Mouse (Mus musculus) left cerebral cortex, adult 2 months (tissue): ENCODE data around the gene Daam1. TPM values are rescaled to one million over a fixed set of nuclear protein-coding genes. Genes with fewer than 3 reads are reported as not detected.

Experiments
- DNase-seq, 2 experiments: peaks; one replicate each; pipeline ENCODE4 v3.0.0; 2021 to 2022; ENCODE audit warnings: low spot score in 2 of 2, mixed read lengths in 1 of 2; ENCODE audit errors: extremely low spot score in 1 of 2
- H3K27ac ChIP-seq: fragments of 200-600 bp; 2 replicates; pipeline ENCODE4 v1.8.1; 2022
- H3K4me3 ChIP-seq: fragments of 200-600 bp; 2 replicates; pipeline ENCODE4 v1.8.1; 2022
- CTCF ChIP-seq: fragments of 200-600 bp; IDR thresholded peaks from 2 replicates; pipeline ENCODE4 v1.8.1; 2022; ENCODE audit warnings: antibody characterized with exemption, mild to moderate bottlenecking, moderate library complexity
- intact Hi-C: fragments of 180-260 bp; cut with DNase I; formaldehyde crosslinking; loops from one replicate; pipeline ENCODE4 v1.15.1; 2025
- total RNA-seq, 2 experiments: library from RNA; stranded (reverse); gene quantifications; 2 replicates each; pipeline ENCODE4 v1.2.3; 2021

Daam1 gene
- total RNA-seq, 2 experiments from 2014 or later = 48.0 to 55.0 TPM

DNA sequence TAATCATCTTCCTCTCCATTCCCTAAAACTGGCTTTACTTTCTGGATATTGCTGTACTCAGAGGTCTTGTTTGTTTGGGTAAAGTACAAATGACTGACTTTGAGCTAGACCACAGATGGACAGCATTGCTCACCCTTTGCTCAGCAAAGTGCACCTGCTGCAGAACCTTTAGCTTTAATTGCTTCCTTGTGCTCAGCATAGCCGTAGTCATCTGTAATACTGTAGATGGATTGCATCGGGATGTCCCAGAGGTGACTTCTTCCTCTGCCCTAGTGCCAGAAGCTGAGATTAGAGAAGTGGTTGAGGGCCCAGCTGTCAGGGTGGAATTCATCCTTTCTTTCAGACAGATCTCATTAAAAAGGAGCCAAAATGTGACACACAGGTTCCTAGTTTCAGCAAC is 56.1 kb downstream of the Daam1 start:
- intact Hi-C loops = no loop called here
- no peak overlapping the region; the same call in 1 of the 2 replicates for H3K27ac ChIP-seq
- no peak for DNase-seq
- no peak for TF ChIP-seq CTCF
- no peak overlapping the region for H3K4me3 ChIP-seq

DNA sequence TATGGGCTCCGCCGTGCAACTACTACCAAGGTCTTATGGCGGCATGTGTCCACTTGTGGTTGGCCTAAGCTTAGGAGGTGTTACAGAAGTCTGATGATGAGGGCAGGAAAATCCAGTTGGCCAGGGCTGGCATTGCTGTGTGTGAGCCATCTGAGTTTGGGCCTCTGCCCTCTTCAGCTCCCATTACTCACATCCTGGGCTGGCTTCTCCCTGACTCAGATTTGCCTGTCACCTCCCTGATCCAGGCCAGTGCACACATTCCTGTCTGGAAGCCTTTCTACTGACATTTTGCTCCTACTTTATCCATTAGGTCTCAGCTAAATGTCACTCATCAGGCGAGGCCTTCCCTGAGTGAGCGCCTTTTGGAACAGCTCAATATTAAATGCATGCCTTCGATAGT is 57.5 kb downstream of the Daam1 start:
- H3K4me3 ChIP-seq = no peak overlapping the region
- no peak overlapping the region for H3K27ac ChIP-seq
- TF ChIP-seq CTCF = no peak
- no peak for DNase-seq
- intact Hi-C loops = no loop called here

DNA sequence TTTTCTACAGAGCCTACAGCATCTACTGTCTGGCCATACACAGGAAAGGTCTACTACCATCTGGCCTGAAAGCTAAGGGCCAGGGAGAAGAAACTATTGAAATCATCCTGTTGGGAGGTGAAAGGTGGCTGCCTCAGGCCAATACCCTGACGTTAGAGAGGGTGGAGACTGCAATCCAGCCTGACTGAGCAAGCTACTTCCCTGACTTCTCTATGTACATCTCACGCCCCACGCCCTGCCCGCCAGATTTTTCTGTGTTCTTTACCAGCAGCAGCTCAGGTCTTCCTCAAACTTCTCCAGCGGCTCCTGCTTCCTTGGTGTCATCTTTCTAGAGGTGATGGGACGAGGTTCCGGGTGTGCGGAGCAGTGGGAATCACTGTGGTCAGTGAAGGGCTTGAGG is 58.4 kb downstream of the Daam1 start:
- intact Hi-C loops = no loop called here
- H3K4me3 ChIP-seq = no peak overlapping the region
- TF ChIP-seq CTCF = no peak
- DNase-seq = no peak
- H3K27ac ChIP-seq = no peak overlapping the region

DNA sequence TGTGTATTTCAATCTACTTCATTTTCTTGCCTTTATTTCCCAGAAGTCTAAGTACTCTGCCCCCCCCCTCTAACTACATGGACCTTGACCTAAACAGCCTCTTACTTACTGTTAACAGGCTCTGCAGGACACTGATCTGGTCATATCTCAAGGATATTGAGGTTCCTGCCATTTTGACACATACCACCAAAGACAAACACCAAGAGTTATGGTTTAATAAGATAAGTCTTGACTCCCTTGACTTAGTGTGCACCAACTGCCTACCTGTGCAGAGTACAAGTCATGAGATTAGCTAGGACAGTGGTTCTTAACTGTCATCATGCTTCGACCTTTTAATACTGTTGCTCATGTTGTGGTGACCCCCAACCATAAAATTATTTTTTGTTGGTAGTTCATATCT is 59.4 kb downstream of the Daam1 start:
- H3K4me3 ChIP-seq = no peak overlapping the region
- DNase-seq = no peak
- no peak overlapping the region for H3K27ac ChIP-seq
- no peak for TF ChIP-seq CTCF
- intact Hi-C loops = no loop called here

GRCm38 (mm10) chr12:71891729-71892355 is 61.0 kb downstream of the Daam1 start:
- TF ChIP-seq CTCF = no peak
- DNase-seq = no peak
- Histone ChIP-seq H3K27ac (0 out of 2 replicates have a peak overlapping the region, but pooled peaks have one; percentile 28), H3K4me3 (no peak overlapping the region)
- intact Hi-C loops = no loop called here

- no peak for DNase-seq
- no peak overlapping the region for H3K27ac ChIP-seq
- H3K4me3 ChIP-seq = no peak overlapping the region
- no peak for TF ChIP-seq CTCF
- intact Hi-C loops = no loop called here
Measured at GRCm38 (mm10) chr12:71892996-71893605, 62.2 kb downstream of the Daam1 start.

GRCm38 (mm10) chr12:71898231-71898630 is 67.4 kb downstream of the Daam1 start:
- TF ChIP-seq CTCF = no peak
- peak overlapping the region; percentile 78 for H3K27ac ChIP-seq
- no peak overlapping the region for H3K4me3 ChIP-seq
- DNase-seq = no peak
- intact Hi-C loops = no loop called here

GRCm38 (mm10) chr12:71898666-71899520 is 68.0 kb downstream of the Daam1 start:
- intact Hi-C loops = no loop called here
- Histone ChIP-seq H3K4me3 (no peak overlapping the region), H3K27ac (peak overlapping the region; percentile 47; the same call in 1 of the 2 replicates)
- no peak for DNase-seq
- TF ChIP-seq CTCF = no peak

- Histone ChIP-seq H3K4me3 (no peak overlapping the region), H3K27ac (peak overlapping the region; percentile 47; the same call in 1 of the 2 replicates)
- intact Hi-C loops = no loop called here
- TF ChIP-seq CTCF = no peak
- DNase-seq = no peak
Measured at GRCm38 (mm10) chr12:71899566-71899965, 68.7 kb downstream of the Daam1 start.

DNA sequence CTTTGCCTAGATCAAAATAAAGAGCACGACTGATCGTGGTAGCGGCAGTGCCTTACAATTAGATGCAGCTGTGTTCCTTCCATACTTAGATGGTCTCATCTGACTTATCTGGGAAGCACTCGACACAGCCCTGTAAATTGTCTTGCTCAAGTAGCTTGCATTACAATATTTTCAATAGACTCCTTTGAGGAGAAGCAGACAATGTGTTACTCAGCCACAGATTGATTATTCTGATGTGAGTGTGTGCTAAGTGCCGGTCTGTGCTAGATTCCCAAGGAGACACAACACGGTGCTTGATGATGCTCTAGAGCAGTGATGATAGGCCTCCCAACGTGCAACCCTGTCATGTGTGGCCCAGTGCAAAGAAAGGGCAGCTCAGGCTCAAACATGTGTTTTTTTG is 70.3 kb downstream of the Daam1 start:
- Histone ChIP-seq H3K27ac (no peak overlapping the region; the same call in 1 of the 2 replicates), H3K4me3 (no peak overlapping the region)
- TF ChIP-seq CTCF = no peak
- DNase-seq = no peak
- intact Hi-C loops = no loop called here

DNA sequence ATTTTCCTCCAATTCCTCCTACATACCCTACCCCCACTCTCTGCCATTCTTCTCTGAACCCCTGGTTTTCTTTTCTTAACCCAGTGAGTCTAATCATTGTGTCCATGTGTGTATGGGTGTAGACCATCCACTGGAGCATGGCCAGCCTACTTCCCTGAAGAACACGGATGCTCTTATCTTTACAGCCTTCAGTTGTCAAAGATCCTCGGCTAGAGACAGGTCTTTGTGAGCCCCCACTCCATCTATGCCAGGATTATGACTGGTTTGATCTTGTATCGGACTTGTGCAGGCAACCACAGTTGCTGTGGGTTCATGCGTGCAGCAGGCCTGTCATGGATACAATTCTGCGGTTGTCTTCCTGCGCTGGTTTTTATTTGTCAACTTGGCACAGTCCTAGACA is 71.0 kb downstream of the Daam1 start:
- no peak overlapping the region for H3K4me3 ChIP-seq
- no peak overlapping the region; the same call in 1 of the 2 replicates for H3K27ac ChIP-seq
- no peak for DNase-seq
- TF ChIP-seq CTCF = no peak
- intact Hi-C loops = no loop called here

DNA sequence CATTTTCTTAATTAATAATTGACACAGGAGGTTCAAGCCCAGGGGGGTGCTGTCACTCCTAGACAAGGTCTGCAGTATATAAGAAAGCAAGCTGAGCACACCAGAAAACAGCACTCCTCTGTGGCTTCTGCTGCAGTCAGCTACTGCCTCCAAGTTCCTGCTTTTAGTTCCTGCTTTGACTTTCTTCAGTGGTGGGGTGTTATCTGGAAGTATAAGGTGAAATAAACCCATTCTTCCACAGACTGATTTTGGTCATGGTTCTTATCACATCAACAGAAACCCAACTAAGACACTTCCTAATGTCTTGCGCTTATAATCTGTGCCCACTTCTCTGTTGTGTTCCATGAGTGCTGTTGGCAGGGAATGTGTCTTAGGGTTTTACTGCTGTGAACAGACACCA is 71.4 kb downstream of the Daam1 start:
- DNase-seq = no peak
- H3K27ac ChIP-seq = no peak overlapping the region; the same call in 1 of the 2 replicates
- no peak overlapping the region for H3K4me3 ChIP-seq
- intact Hi-C loops = no loop called here
- no peak for TF ChIP-seq CTCF
